Mouse (Mus musculus) right cerebral cortex, postnatal 10 days (tissue): ENCODE measurements around the gene Astn2.
A peak's percentile ranks its signal among the peaks of the same experiment; 100 is the strongest.

Experiments used
- DNase-seq, 2 experiments: peaks; one replicate each; pipeline ENCODE4 v3.0.0; 2021; ENCODE audit warnings: low spot score in 2 of 2

Gene Astn2

GRCm38 (mm10) chr4:66312733-66313132 lies 91.7 kb downstream of the Astn2 start:
- DNase-seq = no peak

GRCm38 (mm10) chr4:66310315-66311020 lies 93.9 kb downstream of the Astn2 start:
- DNase-seq = no peak

DNA sequence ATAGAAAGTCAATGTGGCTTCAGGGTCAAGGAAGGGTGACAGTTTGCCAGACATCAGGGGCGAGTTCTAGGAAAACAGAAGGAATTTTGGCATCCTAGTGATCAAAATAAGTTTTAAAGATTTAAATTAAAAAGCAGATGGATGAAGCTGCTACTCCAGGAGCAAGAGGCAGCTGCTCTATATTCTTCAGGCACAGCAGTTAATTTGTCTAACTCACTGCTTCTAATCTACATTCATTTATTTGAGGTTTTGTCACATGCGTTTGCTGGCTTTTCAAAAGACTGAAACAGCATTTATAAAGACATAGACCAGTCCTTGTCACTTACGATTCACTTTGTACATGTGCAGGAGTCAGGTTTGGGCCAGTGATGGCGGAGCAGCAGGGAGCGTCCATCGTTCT lies 98.0 kb downstream of the Astn2 start:
- no peak for DNase-seq

GRCm38 (mm10) chr4:66302686-66303310 lies 101.6 kb downstream of the Astn2 start:
- no peak for DNase-seq

- no peak for DNase-seq
Measured at GRCm38 (mm10) chr4:66285034-66285433, 119.4 kb downstream of the Astn2 start.

DNA sequence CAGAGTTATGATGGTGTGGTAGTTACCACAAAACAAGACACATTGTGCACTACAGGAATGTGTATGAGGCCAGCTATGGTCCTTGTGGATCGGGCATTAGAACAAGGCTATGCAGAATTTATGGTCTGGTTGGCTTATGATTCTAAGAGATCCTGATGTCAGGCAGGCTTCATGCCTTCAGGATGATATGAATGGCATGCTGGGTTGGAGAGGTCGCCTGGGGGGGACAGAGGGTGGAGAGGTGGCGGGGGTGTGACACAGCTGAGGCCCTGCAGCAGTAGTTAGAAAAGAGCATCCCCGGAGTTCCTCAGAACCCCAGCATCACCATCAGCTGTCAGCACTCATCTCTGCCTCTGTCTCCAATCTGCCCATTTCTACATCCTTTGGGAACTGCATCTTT lies 128.3 kb downstream of the Astn2 start:
- DNase-seq = no peak

- DNase-seq = no peak
Measured at GRCm38 (mm10) chr4:66271550-66272117, 132.8 kb downstream of the Astn2 start.

DNA sequence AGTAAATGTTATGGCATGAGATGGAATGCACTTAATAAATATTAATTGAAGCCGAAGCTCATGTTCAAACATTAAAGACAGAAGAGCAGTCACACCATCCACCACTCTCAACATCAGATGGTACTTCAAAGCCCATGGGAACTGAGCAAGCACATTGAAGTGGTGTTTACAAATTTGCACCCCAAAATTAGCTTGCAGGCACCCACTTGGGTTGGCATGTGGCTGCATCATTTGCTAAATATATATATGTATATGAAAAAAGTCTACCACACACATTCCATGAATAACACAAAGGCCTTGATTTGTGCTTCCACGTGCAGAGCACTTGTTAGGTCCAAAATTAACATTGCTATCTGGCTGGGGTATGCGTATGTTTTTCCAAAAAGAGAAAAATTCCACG lies 140.4 kb downstream of the Astn2 start:
- DNase-seq = peak; percentile 22 to 42

DNA sequence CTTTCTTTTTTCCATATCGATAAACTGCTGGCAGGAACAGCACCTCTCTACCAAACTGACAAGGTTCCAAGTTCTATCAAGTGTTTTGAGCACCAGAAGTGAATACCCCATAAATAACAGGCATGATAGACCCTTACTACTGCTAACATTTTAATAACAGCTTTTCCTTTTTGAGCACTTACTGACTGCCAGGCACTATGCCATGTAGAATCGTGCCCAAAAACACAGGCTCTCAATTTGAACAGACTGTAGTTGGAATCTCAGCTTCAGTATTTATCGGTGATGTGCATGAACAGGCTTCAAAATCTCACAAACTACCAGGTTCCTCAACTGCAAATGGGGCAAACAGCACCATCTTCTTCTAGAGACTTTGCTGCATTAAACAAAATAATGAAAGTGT lies 143.1 kb downstream of the Astn2 start:
- DNase-seq = peak; percentile 46 to 54

DNA sequence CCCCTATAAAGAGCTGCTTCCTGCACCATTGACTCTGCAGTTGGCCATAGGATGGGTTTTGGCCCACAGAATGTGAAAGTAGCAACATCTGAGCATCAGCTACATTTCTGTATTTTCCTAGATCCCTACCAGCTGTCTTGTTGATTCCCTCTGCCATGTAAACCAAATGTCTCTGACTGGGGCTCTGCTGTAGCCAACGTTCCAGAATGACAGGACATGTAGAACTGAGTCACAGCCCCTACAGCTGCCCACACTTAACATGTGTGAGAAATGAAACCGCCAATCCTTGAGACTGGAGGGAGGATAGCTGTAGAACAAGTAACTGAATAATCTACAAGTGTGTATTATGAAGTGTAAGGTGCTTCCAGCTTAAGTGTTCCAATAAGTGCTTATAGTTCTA lies 145.5 kb downstream of the Astn2 start:
- no peak for DNase-seq

GRCm38 (mm10) chr4:66254695-66255492 lies 149.5 kb downstream of the Astn2 start:
- no peak for DNase-seq

DNA sequence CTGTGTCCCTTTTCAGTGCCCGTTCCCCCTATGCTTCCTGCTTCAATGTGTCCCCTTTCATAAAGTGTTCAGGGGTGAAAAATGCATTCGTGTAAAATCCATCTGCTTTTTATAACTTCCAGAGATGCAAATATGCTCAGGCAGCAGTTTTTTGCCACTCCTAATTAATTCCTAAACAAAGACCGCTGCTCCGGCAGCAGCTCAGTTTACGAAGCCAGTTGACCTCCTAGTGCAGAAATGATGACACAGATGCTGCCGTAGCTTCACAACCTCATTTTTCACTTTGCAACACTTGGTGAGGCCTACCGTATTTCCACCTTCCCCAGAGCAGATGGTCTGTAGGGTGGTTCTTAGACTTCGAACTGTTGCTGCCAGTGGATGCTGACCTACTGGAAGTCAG lies 155.9 kb downstream of the Astn2 start:
- DNase-seq = no peak

DNA sequence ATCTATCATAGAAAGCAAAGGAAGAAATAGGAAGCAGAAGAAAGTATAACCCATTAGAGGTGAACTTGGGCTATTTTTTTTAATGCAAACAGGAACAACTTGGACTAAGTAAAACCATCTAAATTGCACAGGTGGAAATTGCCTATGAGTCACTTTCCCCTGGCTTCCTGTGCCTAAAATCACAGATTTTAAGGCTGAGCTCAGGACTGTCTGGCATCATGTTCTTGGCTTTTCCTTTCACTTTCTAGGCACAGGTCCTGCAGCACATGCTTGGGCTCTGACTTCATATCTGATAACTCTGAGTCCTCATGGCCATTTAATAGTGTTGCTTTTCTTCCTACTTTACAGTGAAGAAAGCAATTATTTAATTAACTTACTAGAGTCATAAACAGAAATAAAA lies 161.7 kb downstream of the Astn2 start:
- DNase-seq = no peak

DNA sequence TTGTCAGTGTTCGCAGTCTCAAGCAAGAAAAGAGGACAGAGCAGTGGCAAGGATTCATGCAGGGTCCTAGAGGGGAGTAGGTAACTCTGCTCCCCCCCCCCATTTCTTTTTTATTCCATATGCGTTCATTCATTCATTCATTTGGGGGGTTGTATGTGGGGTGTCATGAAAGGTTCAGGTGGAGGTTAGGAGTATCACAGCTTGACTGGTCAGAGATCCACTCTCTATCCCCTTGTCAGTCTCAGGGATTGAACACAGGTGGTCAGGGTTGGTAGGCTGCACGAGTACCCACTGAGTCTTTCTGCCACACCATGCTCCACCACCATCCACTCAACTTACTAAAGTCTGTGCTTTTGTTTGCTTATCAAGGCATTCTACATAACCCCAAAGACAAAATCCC lies 171.6 kb downstream of the Astn2 start:
- no peak for DNase-seq

DNA sequence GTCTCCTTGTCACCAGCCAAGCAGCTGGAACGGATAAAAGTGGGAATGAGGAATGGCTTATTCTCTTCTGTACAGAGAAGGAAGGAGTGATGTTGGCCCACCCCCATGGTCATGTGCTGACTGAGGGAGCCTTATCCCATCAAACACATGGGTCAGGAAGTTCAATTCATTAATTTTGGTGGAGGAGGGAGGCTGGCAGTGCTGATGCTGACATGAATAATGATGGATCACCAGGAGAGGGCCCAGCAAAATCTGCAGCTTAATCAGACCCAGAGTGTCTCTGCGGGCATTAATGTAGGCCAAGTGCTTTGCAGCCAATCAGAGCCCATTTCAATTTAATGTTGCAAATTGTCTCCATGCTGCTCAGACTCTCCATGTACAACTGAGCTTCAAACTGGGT lies 172.1 kb downstream of the Astn2 start:
- no peak for DNase-seq

DNA sequence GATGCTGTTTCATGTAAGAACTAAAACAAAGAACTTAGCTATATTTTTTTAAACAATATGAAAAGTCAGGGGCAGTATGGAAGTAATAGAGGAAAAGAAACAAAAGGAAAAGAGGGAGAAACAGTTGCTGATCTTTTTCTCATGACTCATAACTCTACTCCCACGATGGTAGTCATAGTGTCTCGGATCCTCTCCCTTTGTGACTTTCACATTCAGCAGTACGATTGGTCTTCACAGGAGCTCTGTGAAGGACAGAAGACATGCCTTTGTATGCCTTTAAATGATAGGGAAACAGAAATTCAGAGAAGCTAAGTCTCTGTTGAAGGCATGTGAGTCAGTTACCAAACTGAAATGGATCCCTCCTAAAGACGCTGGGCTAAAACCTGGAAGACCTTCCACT lies 173.7 kb downstream of the Astn2 start:
- DNase-seq = no peak

DNA sequence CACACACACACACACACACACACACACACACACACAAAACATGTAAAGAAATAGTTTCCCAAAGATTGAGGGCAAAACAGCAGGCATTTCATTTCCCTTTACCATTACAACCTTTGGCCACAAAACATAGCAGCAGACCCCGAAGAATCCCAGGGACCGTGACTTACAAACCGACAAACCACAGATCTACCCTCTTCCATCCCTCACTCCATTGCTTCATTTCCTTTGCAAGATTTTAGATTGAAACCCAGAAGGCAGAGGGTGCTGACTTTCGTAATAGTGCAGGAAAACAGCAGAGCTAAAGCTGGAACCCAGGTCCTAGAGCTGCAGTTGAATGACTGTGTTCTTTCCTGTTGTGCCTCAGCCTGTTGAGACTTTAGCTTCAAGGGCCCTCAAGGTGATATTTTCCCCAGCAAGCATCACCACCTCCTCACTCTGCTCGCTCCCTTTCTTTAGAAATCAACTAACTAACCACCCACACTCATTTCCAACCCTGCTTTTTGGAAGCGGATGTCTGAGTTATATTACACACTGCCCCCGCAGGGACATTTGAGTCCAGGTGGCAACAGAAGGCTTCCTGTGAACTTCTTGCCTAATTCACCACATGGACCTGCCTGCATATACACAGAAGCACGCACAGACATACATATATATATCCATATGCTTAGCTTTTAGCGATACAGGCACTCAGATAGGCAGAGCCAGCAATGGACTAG lies 181.7 kb downstream of the Astn2 start:
- peak; percentile 29 to 71 for DNase-seq

DNA sequence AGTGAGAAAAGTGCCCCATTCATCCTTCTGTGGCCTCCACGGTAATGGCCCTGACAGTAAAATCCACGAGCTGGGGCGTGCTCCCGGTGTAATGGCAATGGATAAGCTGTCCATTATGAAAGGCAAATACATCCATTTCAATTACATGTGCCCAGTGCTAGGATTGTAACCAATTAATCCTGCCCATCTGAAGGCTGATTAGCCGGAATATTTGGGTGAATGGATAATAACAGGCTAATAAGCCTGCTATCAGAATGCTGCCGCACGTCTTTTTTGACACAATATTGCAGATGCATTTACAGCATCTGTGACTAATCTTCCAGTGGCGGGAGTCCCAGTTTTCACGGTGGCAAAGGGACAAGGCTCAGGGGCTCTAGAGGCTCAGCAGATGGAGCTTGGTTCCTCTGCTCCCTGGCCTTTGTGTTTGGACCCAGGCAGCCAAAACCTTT lies 189.2 kb downstream of the Astn2 start:
- peak; percentile 29 to 34 for DNase-seq

DNA sequence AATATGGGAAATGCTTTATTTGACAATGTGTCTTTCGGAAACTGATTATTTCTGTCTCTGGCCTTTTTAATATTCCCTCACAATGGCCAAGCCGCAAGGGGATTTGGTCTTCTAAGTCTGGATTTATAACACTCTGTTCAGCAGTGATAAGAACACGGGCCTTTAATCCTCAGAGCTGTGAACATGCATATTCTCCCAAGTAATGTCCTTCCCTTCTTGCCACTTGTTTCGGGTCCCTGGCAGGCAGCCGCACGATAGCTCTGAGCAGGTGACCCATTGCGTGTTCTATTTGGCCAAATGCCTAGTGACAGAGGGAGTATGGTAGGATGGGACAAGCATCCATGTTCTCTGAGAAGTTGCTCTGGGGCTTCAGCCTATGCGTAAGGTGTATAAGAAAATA lies 214.8 kb downstream of the Astn2 start:
- DNase-seq = no peak

GRCm38 (mm10) chr4:66175887-66176533 lies 228.4 kb downstream of the Astn2 start:
- no peak for DNase-seq

DNA sequence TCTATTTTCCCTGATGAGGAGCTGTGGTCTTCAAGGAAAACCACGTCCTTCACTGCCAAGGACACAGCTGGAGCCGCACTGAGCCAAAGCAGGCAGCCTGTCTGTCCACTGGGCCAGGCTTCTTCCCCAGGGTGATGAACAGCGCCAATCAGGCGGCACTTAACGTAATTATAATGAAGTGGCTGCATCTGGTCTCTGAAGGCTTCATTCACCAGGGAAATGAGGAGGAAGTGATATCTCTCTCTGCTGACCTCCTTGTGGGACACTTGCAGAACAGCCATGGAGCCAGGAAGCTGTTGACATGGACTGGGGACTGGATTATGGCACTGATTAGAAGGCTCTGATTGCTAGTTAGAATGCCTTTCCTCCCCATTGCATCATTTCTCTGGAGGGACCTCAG lies 232.8 kb downstream of the Astn2 start:
- DNase-seq = peak in 1 of 2 experiments; percentile 28
